Mouse (Mus musculus) CH12.LX (cell line): Measurements from ENCODE around the gene Tomm22. TPM values are rescaled to one million over a fixed set of nuclear protein-coding genes. Genes with fewer than 3 reads are reported as not detected.

Source experiments
- DNase-seq: peaks from one replicate; pipeline ENCODE4 v3.0.0-alpha.2; 2013; ENCODE audit errors: extremely low read depth
- H3K27ac ChIP-seq: 2 replicates; pipeline ENCODE4 v1.5.1; 2012; ENCODE audit warnings: low read depth, mild to moderate bottlenecking, control low read depth, moderate library complexity; ENCODE audit not compliant: insufficient read depth
- H3K27me3 ChIP-seq: replicated peaks from 2 replicates; pipeline ENCODE3; 2012; ENCODE audit warnings: inconsistent platforms
- H3K36me3 ChIP-seq, 2 experiments: replicated peaks in 1 of 2; 2 replicates each; pipeline versions ENCODE3 to v1.6.1; 2012; ENCODE audit warnings: inconsistent platforms in 1 of 2, low read length in 1 of 2, mild to moderate bottlenecking in 1 of 2, mixed read lengths in 1 of 2, moderate library complexity in 1 of 2; ENCODE audit not compliant: control insufficient read depth in 1 of 2, insufficient read depth in 1 of 2
- H3K4me1 ChIP-seq, 2 experiments: 2 replicates each; pipeline ENCODE4 v1.6.1; 2012; ENCODE audit warnings: inconsistent platforms in 1 of 2, moderate library complexity in 1 of 2; ENCODE audit not compliant: insufficient read depth in 2 of 2, control insufficient read depth in 1 of 2
- H3K4me2 ChIP-seq: 2 replicates; pipeline ENCODE4 v1.6.1; 2012; ENCODE audit warnings: low read depth, mild to moderate bottlenecking, control low read depth; ENCODE audit not compliant: poor library complexity, insufficient read depth, severe bottlenecking
- H3K4me3 ChIP-seq, 3 experiments: fragments of 150-350 bp in 1 of 3; sonication (generic) in 1 of 3; replicated peaks in 1 of 3; 2 replicates each; pipeline versions ENCODE3 to v1.5.1; 2011 to 2012; ENCODE audit warnings: low read depth in 2 of 3, low read length in 2 of 3, mild to moderate bottlenecking in 2 of 3, moderate library complexity in 2 of 3, control low read depth in 1 of 3, improper control_type of control experiment in 1 of 3, inconsistent platforms in 1 of 3, mixed read lengths in 1 of 3; ENCODE audit not compliant: poor library complexity in 1 of 3
- H3K79me2 ChIP-seq: replicated peaks from 2 replicates; pipeline ENCODE4 v1.6.1; 2012; ENCODE audit warnings: mild to moderate bottlenecking, moderate library complexity; ENCODE audit not compliant: control insufficient read depth, poor library complexity, insufficient read depth, severe bottlenecking; ENCODE audit errors: extremely low read depth
- H3K9ac ChIP-seq: 2 replicates; pipeline ENCODE4 v1.6.1; 2012; ENCODE audit warnings: low read depth, mild to moderate bottlenecking, control low read depth, moderate library complexity; ENCODE audit not compliant: insufficient read depth
- H3K9me3 ChIP-seq: replicated peaks from 2 replicates; pipeline ENCODE3; 2012; ENCODE audit warnings: low read length, inconsistent platforms, mixed read lengths
- BHLHE40 ChIP-seq: IDR thresholded peaks from 2 replicates; pipeline ENCODE4 v1.6.1; 2011; ENCODE audit warnings: mild to moderate bottlenecking, low read depth, low read length, improper control_type of control experiment
- CHD2 ChIP-seq: IDR thresholded peaks from 2 replicates; pipeline ENCODE4 v1.6.1; 2011; ENCODE audit warnings: low read length, improper control_type of control experiment
- CTCF ChIP-seq, 2 experiments: IDR thresholded peaks in 1 of 2; conservative IDR thresholded peaks in 1 of 2; 2 replicates each; pipeline ENCODE4 v1.5.1; 2011 to 2012; ENCODE audit warnings: low read depth in 2 of 2, low read length in 2 of 2, improper control_type of control experiment in 1 of 2, inconsistent platforms in 1 of 2, mild to moderate bottlenecking in 1 of 2, moderate library complexity in 1 of 2
- ELF1 ChIP-seq: IDR thresholded peaks from 2 replicates; pipeline ENCODE4 v1.6.1; 2014; ENCODE audit warnings: low read depth, mild to moderate bottlenecking, inconsistent platforms, low read length, improper control_type of control experiment
- HCFC1 ChIP-seq: IDR thresholded peaks from 2 replicates; pipeline ENCODE4 v1.6.1; 2012; ENCODE audit warnings: low read depth, mild to moderate bottlenecking, inconsistent platforms, low read length, improper control_type of control experiment
- KAT2A ChIP-seq: IDR thresholded peaks from 2 replicates; pipeline ENCODE4 v1.6.1; 2012; ENCODE audit warnings: low read length, improper control_type of control experiment, inconsistent platforms; ENCODE audit not compliant: insufficient replicate concordance
- MEF2A ChIP-seq: IDR thresholded peaks from 2 replicates; pipeline ENCODE4 v1.6.1; 2014; ENCODE audit warnings: low read depth, mild to moderate bottlenecking, inconsistent platforms, low read length, improper control_type of control experiment, borderline replicate concordance
- NELFE ChIP-seq: IDR thresholded peaks from 2 replicates; pipeline ENCODE4 v1.6.1; 2011; ENCODE audit warnings: low read depth, low read length, improper control_type of control experiment
- NRF1 ChIP-seq: IDR thresholded peaks from 2 replicates; pipeline ENCODE4 v1.6.1; 2014; ENCODE audit warnings: low read depth, mild to moderate bottlenecking, inconsistent platforms, low read length, improper control_type of control experiment, moderate library complexity
- RAD21 ChIP-seq: IDR thresholded peaks from 2 replicates; pipeline ENCODE4 v1.6.1; 2011; ENCODE audit warnings: low read depth, mild to moderate bottlenecking, low read length, improper control_type of control experiment, moderate library complexity
- SMC3 ChIP-seq: IDR thresholded peaks from 2 replicates; pipeline ENCODE4 v1.6.1; 2011; ENCODE audit warnings: low read depth, low read length, improper control_type of control experiment
- TBP ChIP-seq: conservative IDR thresholded peaks from 2 replicates; pipeline ENCODE4 v1.6.1; 2011; ENCODE audit warnings: low read depth, low read length, improper control_type of control experiment
- TCF12 ChIP-seq: IDR thresholded peaks from 2 replicates; pipeline ENCODE4 v1.6.1; 2014; ENCODE audit warnings: low read depth, mild to moderate bottlenecking, inconsistent platforms, low read length, improper control_type of control experiment
- USF2 ChIP-seq: conservative IDR thresholded peaks from 2 replicates; pipeline ENCODE4 v1.6.1; 2011; ENCODE audit warnings: low read depth, low read length, improper control_type of control experiment
- ZMIZ1 ChIP-seq: IDR thresholded peaks from 2 replicates; pipeline ENCODE4 v1.6.1; 2012; ENCODE audit warnings: low read depth, mild to moderate bottlenecking, inconsistent platforms, low read length, improper control_type of control experiment
- ZNF384 ChIP-seq: IDR thresholded peaks from 2 replicates; pipeline ENCODE4 v1.6.1; 2012; ENCODE audit warnings: low read depth, low read length, improper control_type of control experiment, inconsistent platforms
- dilution Hi-C: fragments of 300-500 bp; cut with MboI; formaldehyde crosslinking; loops from 2 replicates; pipeline ENCODE4 v1.14.3; 2020; ENCODE audit warnings: low sequenced_read_pairs; ENCODE audit not compliant: extremely low pct_unique_long_range_greater_than_20kb, extremely low pct_ligation_motif_present
- in situ Hi-C: fragments of 300-500 bp; cut with MboI; formaldehyde crosslinking; loops from 3 replicates; pipeline ENCODE4 v1.14.3; 2019; ENCODE audit warnings: low sequenced_read_pairs, low pct_ligation_motif_present, low pct_unique_long_range_greater_than_20kb, mixed read lengths
- polyA plus RNA-seq: library from polyadenylated mRNA; unstranded; fragments of >175 nt; gene quantifications from 2 replicates; pipeline ENCODE4 v1.2.1, GENCODE M21; 2012; ENCODE audit warnings: low read depth; ENCODE audit not compliant: insufficient read length
- total RNA-seq, 2 experiments: library from RNA; depleted of rRNA; stranded (reverse); fragments of 300-350 nt in 1 of 2; fragments of >200 nt in 1 of 2; gene quantifications; 2 replicates each; pipeline ENCODE4 v1.2.3; 2012 to 2014

The Tomm22 gene
- total and polyA plus RNA-seq, 3 experiments = 109 to 496 (median 234) TPM

DNA sequence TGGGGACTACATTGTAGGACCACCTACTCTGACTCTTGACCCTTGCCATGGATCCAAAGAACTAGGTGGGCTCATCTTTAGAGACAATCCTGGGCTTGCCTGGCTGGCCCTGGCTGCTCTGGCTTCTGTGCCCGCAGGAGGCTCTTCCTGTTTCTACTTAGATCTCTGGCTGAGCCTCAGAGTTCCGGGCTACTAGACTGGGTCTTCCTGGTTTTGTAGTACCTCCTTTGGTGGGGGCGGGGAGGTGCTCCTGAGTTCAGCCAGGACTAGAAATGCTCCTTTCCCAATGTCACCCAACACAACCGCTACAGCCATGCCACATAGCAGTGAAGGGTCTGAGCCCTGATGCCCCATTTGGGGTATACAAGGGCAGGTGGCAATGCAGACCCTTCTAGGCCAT lies 50.1 kb downstream of the Tomm22 start:
- H3K79me2 ChIP-seq = no peaks in the 10 kb centered on the region
- in situ Hi-C loops (no loop called here), dilution Hi-C loops (no loop called here)
- H3K9me3 ChIP-seq = no peaks in the 10 kb centered on the region
- H3K27ac ChIP-seq = no peak overlapping the region
- DNase-seq = no peak
- no peaks in the 10 kb centered on the region for H3K27me3 ChIP-seq
- TF ChIP-seq RAD21 (no peak), HCFC1 (no peak), KAT2A (no peak), NRF1 (no peak), TBP (no peak), ELF1 (no peak), TCF12 (no peak), SMC3 (no peak), MEF2A (no peak), CHD2 (no peak), NELFE (no peak), ZMIZ1 (no peak), USF2 (no peak), ZNF384 (no peak), BHLHE40 (no peak), CTCF (conservative IDR thresholded peaks at IDR 0.05 in 1 of 2, IDR thresholded peaks at IDR 0.05 in 1 of 2; ENCODE audit: low read depth in 2 of 2, low read length in 2 of 2) (no peak)
- H3K4me2 ChIP-seq = no peak overlapping the region
- H3K4me1 ChIP-seq = peaks cover 0 to 26% of the 10 kb centered on the region in 2 experiments; a peak in 3 of 4 replicates
- H3K4me3 ChIP-seq = no peak overlapping the region
- H3K36me3 ChIP-seq = peaks cover 72 to 92% of the 10 kb centered on the region in 2 experiments
- H3K9ac ChIP-seq = no peak overlapping the region

Other genes with a start within 250 kb of the Tomm22 start
- gene Csnk1e, start 215.3 kb upstream of the Tomm22 start, total RNA-seq (2012; rRNA removed) = 33.3 and 46.7 TPM in 2 replicates
- gene Csnk1e, start 215.3 kb upstream of the Tomm22 start, total RNA-seq (2014; rRNA removed) = 10.4 and 12.2 TPM in 2 replicates
- gene Csnk1e, start 215.3 kb upstream of the Tomm22 start, polyA plus RNA-seq = 16.8 and 18.5 TPM in 2 replicates
- not detected in 2 replicates for gene Kcnj4, start 165.6 kb upstream of the Tomm22 start, total RNA-seq (2012; rRNA removed)
- gene Kcnj4, start 165.6 kb upstream of the Tomm22 start, total RNA-seq (2014; rRNA removed) = not detected in 2 replicates
- gene Kcnj4, start 165.6 kb upstream of the Tomm22 start, polyA plus RNA-seq = not detected in 2 replicates
- gene Kdelr3, start 154.4 kb upstream of the Tomm22 start, total RNA-seq (2012; rRNA removed) = 7.3 and 7.4 TPM in 2 replicates
- gene Kdelr3, start 154.4 kb upstream of the Tomm22 start, total RNA-seq (2014; rRNA removed) = 0.88 and 0.94 TPM in 2 replicates
- gene Kdelr3, start 154.4 kb upstream of the Tomm22 start, polyA plus RNA-seq = 0.33 and 0.80 TPM in 2 replicates
- gene Ddx17, start 124.1 kb upstream of the Tomm22 start, total RNA-seq (2012; rRNA removed) = 81.3 and 93.0 TPM in 2 replicates
- 79.8 and 84.6 TPM in 2 replicates for gene Ddx17, start 124.1 kb upstream of the Tomm22 start, total RNA-seq (2014; rRNA removed)
- 108 and 114 TPM in 2 replicates for gene Ddx17, start 124.1 kb upstream of the Tomm22 start, polyA plus RNA-seq
- not detected in 2 replicates for gene Dmc1, start 65.8 kb upstream of the Tomm22 start, total RNA-seq (2012; rRNA removed)
- not detected in 2 replicates for gene Dmc1, start 65.8 kb upstream of the Tomm22 start, total RNA-seq (2014; rRNA removed)
- not detected in 2 replicates for gene Dmc1, start 65.8 kb upstream of the Tomm22 start, polyA plus RNA-seq
- gene Fam227a, start 11.9 kb upstream of the Tomm22 start, total RNA-seq (2012; rRNA removed) = 0.34 and 0.42 TPM in 2 replicates
- gene Fam227a, start 11.9 kb upstream of the Tomm22 start, total RNA-seq (2014; rRNA removed) = 0.12 and 0.48 TPM in 2 replicates
- gene Fam227a, start 11.9 kb upstream of the Tomm22 start, polyA plus RNA-seq = 0.20 and 0.31 TPM in 2 replicates
- 17.6 and 20.2 TPM in 2 replicates for gene Cby1, start 11.7 kb upstream of the Tomm22 start, total RNA-seq (2012; rRNA removed)
- gene Cby1, start 11.7 kb upstream of the Tomm22 start, total RNA-seq (2014; rRNA removed) = 19.3 and 19.5 TPM in 2 replicates
- 16.9 and 20.7 TPM in 2 replicates for gene Cby1, start 11.7 kb upstream of the Tomm22 start, polyA plus RNA-seq
- gene Josd1, start 17.1 kb downstream of the Tomm22 start, total RNA-seq (2012; rRNA removed) = 34.9 and 41.0 TPM in 2 replicates
- gene Josd1, start 17.1 kb downstream of the Tomm22 start, total RNA-seq (2014; rRNA removed) = 48.3 and 50.6 TPM in 2 replicates
- gene Josd1, start 17.1 kb downstream of the Tomm22 start, polyA plus RNA-seq = 28.2 and 30.1 TPM in 2 replicates
- gene Gtpbp1, start 20.0 kb downstream of the Tomm22 start, total RNA-seq (2012; rRNA removed) = 32.9 and 34.2 TPM in 2 replicates
- gene Gtpbp1, start 20.0 kb downstream of the Tomm22 start, total RNA-seq (2014; rRNA removed) = 25.3 and 25.5 TPM in 2 replicates
- gene Gtpbp1, start 20.0 kb downstream of the Tomm22 start, polyA plus RNA-seq = 45.2 and 45.3 TPM in 2 replicates
- gene Sun2, start 71.7 kb downstream of the Tomm22 start, total RNA-seq (2012; rRNA removed) = 20.1 and 26.5 TPM in 2 replicates
- gene Sun2, start 71.7 kb downstream of the Tomm22 start, total RNA-seq (2014; rRNA removed) = 18.6 and 20.8 TPM in 2 replicates
- 19.7 and 22.3 TPM in 2 replicates for gene Sun2, start 71.7 kb downstream of the Tomm22 start, polyA plus RNA-seq
- 16.5 and 20.9 TPM in 2 replicates for gene Dnal4, start 107.0 kb downstream of the Tomm22 start, total RNA-seq (2012; rRNA removed)
- gene Dnal4, start 107.0 kb downstream of the Tomm22 start, total RNA-seq (2014; rRNA removed) = 11.3 and 11.7 TPM in 2 replicates
- gene Dnal4, start 107.0 kb downstream of the Tomm22 start, polyA plus RNA-seq = 17.8 and 18.5 TPM in 2 replicates
- 0.92 and 2.1 TPM in 2 replicates for gene Nptxr, start 133.9 kb downstream of the Tomm22 start, total RNA-seq (2012; rRNA removed)
- gene Nptxr, start 133.9 kb downstream of the Tomm22 start, total RNA-seq (2014; rRNA removed) = 0.09 TPM in 1 of 2 replicates, not detected in the other
- 0.14 and 0.16 TPM in 2 replicates for gene Nptxr, start 133.9 kb downstream of the Tomm22 start, polyA plus RNA-seq
- 0.59 and 0.67 TPM in 2 replicates for gene Npcd, start 163.4 kb downstream of the Tomm22 start, total RNA-seq (2012; rRNA removed)
- gene Npcd, start 163.4 kb downstream of the Tomm22 start, total RNA-seq (2014; rRNA removed) = not detected in 2 replicates
- not detected in 2 replicates for gene Npcd, start 163.4 kb downstream of the Tomm22 start, polyA plus RNA-seq
- gene Cbx6, start 163.8 kb downstream of the Tomm22 start, total RNA-seq (2012; rRNA removed) = 29.9 and 30.0 TPM in 2 replicates
- gene Cbx6, start 163.8 kb downstream of the Tomm22 start, total RNA-seq (2014; rRNA removed) = 10.0 and 11.1 TPM in 2 replicates
- gene Cbx6, start 163.8 kb downstream of the Tomm22 start, polyA plus RNA-seq = 38.1 and 40.7 TPM in 2 replicates
- gene Apobec3, start 220.8 kb downstream of the Tomm22 start, total RNA-seq (2012; rRNA removed) = 3.9 and 4.7 TPM in 2 replicates
- 8.7 and 10.4 TPM in 2 replicates for gene Apobec3, start 220.8 kb downstream of the Tomm22 start, total RNA-seq (2014; rRNA removed)
- 94.3 and 98.5 TPM in 2 replicates for gene Apobec3, start 220.8 kb downstream of the Tomm22 start, polyA plus RNA-seq